Mouse (Mus musculus): ENCODE results near the gene Stat3. TPM values are rescaled to one million over a fixed set of nuclear protein-coding genes. Genes with fewer than 3 reads are reported as not detected.
A peak's percentile ranks its signal among the peaks of the same experiment; 100 is the strongest.

Stat3 gene
- 55.5 and 57.2 TPM in 2 replicates for polyA plus RNA-seq (2012; rRNA removed)

- no peaks in the 10 kb centered on the region for H3K36me3 ChIP-seq (ENCODE audit: control insufficient read depth, insufficient read depth, low read length)
- H3K4me3 ChIP-seq (ENCODE audit: insufficient read depth, low read depth, low read length) = peak within 1 kb of the TSS; percentile 98
- peaks cover 17% of the 10 kb centered on the region; the same call in 1 of the 2 replicates for H3K4me1 ChIP-seq (ENCODE audit: control insufficient read depth, insufficient read depth, low read length)
- no peaks in the 10 kb centered on the region for H3K27me3 ChIP-seq (replicated peaks; ENCODE audit: control insufficient read depth, insufficient read depth, low read length)
- peak; percentile 100 for DNase-seq
- H3K27ac ChIP-seq (ENCODE audit: insufficient read depth, low read depth, low read length) = peak within 1 kb of the TSS; percentile 95
- no peak for TF ChIP-seq CTCF (conservative IDR thresholded peaks at IDR 0.05; ENCODE audit: insufficient read depth, insufficient read length, low read depth, low read length)
- no peak for TF ChIP-seq POLR2A (IDR thresholded peaks at IDR 0.05; ENCODE audit: low read depth, low read length)
- WGBS = under 1% methylated on average over 29 of the region's 29 CpGs
Measured at GRCm38 (mm10) chr11:100939512-100940151, at the start of gene Stat3. TSS of gene Stat3 (minus strand) at chr11:100939540.

- Histone ChIP-seq H3K4me3 (ENCODE audit: insufficient read depth, low read depth, low read length) (no peak overlapping the region), H3K36me3 (ENCODE audit: control insufficient read depth, insufficient read depth, low read length) (no peaks in the 10 kb centered on the region), H3K27ac (ENCODE audit: insufficient read depth, low read depth, low read length) (no peak overlapping the region), H3K4me1 (ENCODE audit: control insufficient read depth, insufficient read depth, low read length) (no peaks in the 10 kb centered on the region), H3K27me3 (replicated peaks; ENCODE audit: control insufficient read depth, insufficient read depth, low read length) (0 out of 2 replicates have a peak, but pooled peaks cover 2% of the 10 kb centered on the region)
- DNase-seq = no peak
- TF ChIP-seq POLR2A (IDR thresholded peaks at IDR 0.05; ENCODE audit: low read depth, low read length) (no peak), CTCF (conservative IDR thresholded peaks at IDR 0.05; ENCODE audit: insufficient read depth, insufficient read length, low read depth, low read length) (no peak)
- WGBS = 83% methylated on average over 3 of the region's 3 CpGs
Measured at GRCm38 (mm10) chr11:100988674-100989073, 49.3 kb upstream of the Stat3 start.

GRCm38 (mm10) chr11:100985607-100986006, 46.3 kb upstream of the Stat3 start:
- TF ChIP-seq POLR2A (IDR thresholded peaks at IDR 0.05; ENCODE audit: low read depth, low read length) = no peak
- TF ChIP-seq CTCF (conservative IDR thresholded peaks at IDR 0.05; ENCODE audit: insufficient read depth, insufficient read length, low read depth, low read length) = peak; percentile 29
- 0 out of 2 replicates have a peak, but pooled peaks cover 1% of the 10 kb centered on the region for H3K27me3 ChIP-seq (replicated peaks; ENCODE audit: control insufficient read depth, insufficient read depth, low read length)

GRCm38 (mm10) chr11:100983778-100984131, 44.4 kb upstream of the Stat3 start:
- no peak for DNase-seq
- no peak overlapping the region for H3K27ac ChIP-seq (ENCODE audit: insufficient read depth, low read depth, low read length)
- 71% methylated on average over 7 of the region's 7 CpGs for WGBS
- no peaks in the 10 kb centered on the region for H3K36me3 ChIP-seq (ENCODE audit: control insufficient read depth, insufficient read depth, low read length)
- peaks cover 5% of the 10 kb centered on the region for H3K4me1 ChIP-seq (ENCODE audit: control insufficient read depth, insufficient read depth, low read length)
- H3K27me3 ChIP-seq (replicated peaks; ENCODE audit: control insufficient read depth, insufficient read depth, low read length) = no peaks in the 10 kb centered on the region
- TF ChIP-seq POLR2A (IDR thresholded peaks at IDR 0.05; ENCODE audit: low read depth, low read length) = no peak
- TF ChIP-seq CTCF (conservative IDR thresholded peaks at IDR 0.05; ENCODE audit: insufficient read depth, insufficient read length, low read depth, low read length) = no peak
- H3K4me3 ChIP-seq (ENCODE audit: insufficient read depth, low read depth, low read length) = no peak overlapping the region

More at GRCm38 (mm10) chr11:100985607-100986006, 46.3 kb upstream of the Stat3 start:
- no peak for DNase-seq
- Histone ChIP-seq H3K36me3 (ENCODE audit: control insufficient read depth, insufficient read depth, low read length) (no peaks in the 10 kb centered on the region), H3K4me3 (ENCODE audit: insufficient read depth, low read depth, low read length) (no peak overlapping the region), H3K27ac (ENCODE audit: insufficient read depth, low read depth, low read length) (no peak overlapping the region), H3K4me1 (ENCODE audit: control insufficient read depth, insufficient read depth, low read length) (no peaks in the 10 kb centered on the region)
- 71% methylated on average over 3 of the region's 3 CpGs for WGBS

- H3K36me3 ChIP-seq (ENCODE audit: control insufficient read depth, insufficient read depth, low read length) = no peaks in the 10 kb centered on the region
- 2% methylated on average over 20 of the region's 20 CpGs for WGBS
- TF ChIP-seq POLR2A (IDR thresholded peaks at IDR 0.05; ENCODE audit: low read depth, low read length) = no peak
- peak; percentile 90 for TF ChIP-seq CTCF (conservative IDR thresholded peaks at IDR 0.05; ENCODE audit: insufficient read depth, insufficient read length, low read depth, low read length)
- H3K27me3 ChIP-seq (replicated peaks; ENCODE audit: control insufficient read depth, insufficient read depth, low read length) = no peaks in the 10 kb centered on the region
- peaks cover 5% of the 10 kb centered on the region for H3K4me1 ChIP-seq (ENCODE audit: control insufficient read depth, insufficient read depth, low read length)
- peak; percentile 79 for DNase-seq
- H3K27ac ChIP-seq (ENCODE audit: insufficient read depth, low read depth, low read length) = no peak overlapping the region
- peak overlapping the region; percentile 29 for H3K4me3 ChIP-seq (ENCODE audit: insufficient read depth, low read depth, low read length)
Measured at GRCm38 (mm10) chr11:100983125-100983777, 43.9 kb upstream of the Stat3 start.

GRCm38 (mm10) chr11:100982087-100982486, 42.7 kb upstream of the Stat3 start:
- TF ChIP-seq CTCF (conservative IDR thresholded peaks at IDR 0.05; ENCODE audit: insufficient read depth, insufficient read length, low read depth, low read length) (no peak), POLR2A (IDR thresholded peaks at IDR 0.05; ENCODE audit: low read depth, low read length) (no peak)
- H3K27ac ChIP-seq (ENCODE audit: insufficient read depth, low read depth, low read length) = no peak overlapping the region
- DNase-seq = no peak
- H3K4me1 ChIP-seq (ENCODE audit: control insufficient read depth, insufficient read depth, low read length) = peaks cover 5% of the 10 kb centered on the region
- no peaks in the 10 kb centered on the region for H3K36me3 ChIP-seq (ENCODE audit: control insufficient read depth, insufficient read depth, low read length)
- WGBS = 69% methylated on average over 8 of the region's 8 CpGs
- no peaks in the 10 kb centered on the region for H3K27me3 ChIP-seq (replicated peaks; ENCODE audit: control insufficient read depth, insufficient read depth, low read length)
- H3K4me3 ChIP-seq (ENCODE audit: insufficient read depth, low read depth, low read length) = no peak overlapping the region

- no peak overlapping the region for H3K27ac ChIP-seq (ENCODE audit: insufficient read depth, low read depth, low read length)
- WGBS = 82% methylated on average over 3 of the region's 3 CpGs
- DNase-seq = no peak
Measured at GRCm38 (mm10) chr11:100981236-100981635, 41.9 kb upstream of the Stat3 start.

More at GRCm38 (mm10) chr11:100981236-100981635, 41.9 kb upstream of the Stat3 start:
- Histone ChIP-seq H3K4me1 (ENCODE audit: control insufficient read depth, insufficient read depth, low read length) (peaks cover 5% of the 10 kb centered on the region), H3K27me3 (replicated peaks; ENCODE audit: control insufficient read depth, insufficient read depth, low read length) (no peaks in the 10 kb centered on the region), H3K36me3 (ENCODE audit: control insufficient read depth, insufficient read depth, low read length) (no peaks in the 10 kb centered on the region), H3K4me3 (ENCODE audit: insufficient read depth, low read depth, low read length) (no peak overlapping the region)
- TF ChIP-seq CTCF (conservative IDR thresholded peaks at IDR 0.05; ENCODE audit: insufficient read depth, insufficient read length, low read depth, low read length) (no peak), POLR2A (IDR thresholded peaks at IDR 0.05; ENCODE audit: low read depth, low read length) (no peak)

All from kidney, adult 2 months (tissue).